Mouse (Mus musculus) forebrain, embryonic 15.5 days (tissue): ENCODE measurements around the gene Gclm. TPM values are rescaled to one million over a fixed set of nuclear protein-coding genes. Genes with fewer than 3 reads are reported as not detected.

Experiments used
- ATAC-seq: fragments of 200-750 bp; cut with Nextera tagmentation; replicated peaks from 2 replicates; pipeline ENCODE4 v1.8.0; 2017; ENCODE audit warnings: mild to moderate bottlenecking, moderate TSS enrichment, moderate library complexity
- H3K27ac ChIP-seq: fragments of 300-500 bp; sonication (generic); replicated peaks from 2 replicates; pipeline ENCODE4 v1.5.1; 2015; ENCODE audit warnings: mild to moderate bottlenecking, inconsistent platforms
- H3K27me3 ChIP-seq: fragments of 300-500 bp; sonication (generic); 2 replicates; pipeline ENCODE4 v1.6.1; 2015; ENCODE audit warnings: inconsistent platforms
- H3K36me3 ChIP-seq: fragments of 300-500 bp; sonication (generic); 2 replicates; pipeline ENCODE4 v1.6.1; 2015; ENCODE audit warnings: mild to moderate bottlenecking, inconsistent platforms
- H3K4me1 ChIP-seq: fragments of 300-500 bp; sonication (generic); 2 replicates; pipeline ENCODE4 v1.6.1; 2015; ENCODE audit warnings: inconsistent platforms
- H3K4me2 ChIP-seq: fragments of 300-500 bp; sonication (generic); replicated peaks from 2 replicates; pipeline ENCODE4 v1.6.1; 2015; ENCODE audit warnings: mild to moderate bottlenecking, inconsistent platforms
- H3K4me3 ChIP-seq: fragments of 300-500 bp; sonication (generic); 2 replicates; pipeline ENCODE4 v1.5.1; 2015; ENCODE audit warnings: mild to moderate bottlenecking, inconsistent platforms
- H3K9ac ChIP-seq: fragments of 300-500 bp; sonication (generic); replicated peaks from 2 replicates; pipeline ENCODE4 v1.6.1; 2015; ENCODE audit warnings: mild to moderate bottlenecking, inconsistent platforms
- H3K9me3 ChIP-seq: fragments of 300-500 bp; sonication (generic); 2 replicates; pipeline ENCODE4 v1.6.1; 2016; ENCODE audit warnings: inconsistent platforms
- WGBS: fragments of 180-500 bp; shearing (Covaris S2); methylation state at CpG from one replicate; pipeline ENCODE4 v1.1.7; 2015; ENCODE audit warnings: mixed read lengths; 5-methylcytosine and 5-hydroxymethylcytosine counted together
- polyA plus RNA-seq: library from polyadenylated mRNA; unstranded; fragments of >200 nt; fragmentation: Nextera tagmentation; extraction: Ambion mirVana; gene quantifications from 2 replicates; pipeline ENCODE4 v1.2.1, GENCODE M21; 2015

The Gclm gene
- polyA plus RNA-seq, 1 experiment from 2014 or later, result 57.4 TPM

GRCm38 (mm10) chr3:122300983-122301919 lies 55.9 kb downstream of the Gclm start:
- WGBS, result 71% methylated on average over 9 of the region's 9 CpGs
- no peaks in the 10 kb centered on the region for H3K36me3 ChIP-seq
- H3K9me3 ChIP-seq, result no peaks in the 10 kb centered on the region
- H3K4me1 ChIP-seq, result peaks cover 9% of the 10 kb centered on the region; the same call in 1 of the 2 replicates
- 0 out of 2 replicates have a peak overlapping the region, but pooled peaks have one; percentile 31 for H3K27ac ChIP-seq
- no peak overlapping the region for H3K4me2 ChIP-seq
- no peak overlapping the region for H3K4me3 ChIP-seq
- ATAC-seq, result no peak; the same call in 1 of the 2 replicates
- no peaks in the 10 kb centered on the region for H3K27me3 ChIP-seq
- H3K9ac ChIP-seq, result no peak overlapping the region

DNA sequence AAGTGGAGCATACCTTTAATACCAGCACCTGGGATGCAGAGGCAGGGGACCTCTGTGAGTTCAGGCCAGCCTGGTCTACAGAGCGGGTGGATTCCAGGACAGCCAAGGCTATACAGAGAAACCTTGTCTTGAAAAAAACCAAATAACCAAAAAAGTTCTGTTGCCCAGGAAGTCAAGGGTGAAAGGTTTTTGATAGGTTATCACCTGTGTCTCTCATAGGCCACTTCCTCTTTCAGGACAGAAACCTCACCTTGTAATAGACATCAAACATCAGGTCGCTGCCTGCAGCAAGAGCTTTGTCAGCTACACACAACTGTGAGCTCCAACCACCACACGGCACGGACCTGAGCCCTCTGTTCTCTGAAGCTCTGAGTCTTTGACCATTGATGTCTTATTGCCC lies 59.2 kb downstream of the Gclm start:
- ATAC-seq, result no peak
- Histone ChIP-seq H3K9me3 (no peaks in the 10 kb centered on the region), H3K9ac (no peak overlapping the region), H3K27ac (no peak overlapping the region), H3K27me3 (no peaks in the 10 kb centered on the region), H3K36me3 (no peaks in the 10 kb centered on the region), H3K4me1 (0 out of 2 replicates have a peak, but pooled peaks cover 4% of the 10 kb centered on the region), H3K4me3 (no peak overlapping the region), H3K4me2 (no peak overlapping the region)
- WGBS, result 94% methylated on average over 4 of the region's 4 CpGs

DNA sequence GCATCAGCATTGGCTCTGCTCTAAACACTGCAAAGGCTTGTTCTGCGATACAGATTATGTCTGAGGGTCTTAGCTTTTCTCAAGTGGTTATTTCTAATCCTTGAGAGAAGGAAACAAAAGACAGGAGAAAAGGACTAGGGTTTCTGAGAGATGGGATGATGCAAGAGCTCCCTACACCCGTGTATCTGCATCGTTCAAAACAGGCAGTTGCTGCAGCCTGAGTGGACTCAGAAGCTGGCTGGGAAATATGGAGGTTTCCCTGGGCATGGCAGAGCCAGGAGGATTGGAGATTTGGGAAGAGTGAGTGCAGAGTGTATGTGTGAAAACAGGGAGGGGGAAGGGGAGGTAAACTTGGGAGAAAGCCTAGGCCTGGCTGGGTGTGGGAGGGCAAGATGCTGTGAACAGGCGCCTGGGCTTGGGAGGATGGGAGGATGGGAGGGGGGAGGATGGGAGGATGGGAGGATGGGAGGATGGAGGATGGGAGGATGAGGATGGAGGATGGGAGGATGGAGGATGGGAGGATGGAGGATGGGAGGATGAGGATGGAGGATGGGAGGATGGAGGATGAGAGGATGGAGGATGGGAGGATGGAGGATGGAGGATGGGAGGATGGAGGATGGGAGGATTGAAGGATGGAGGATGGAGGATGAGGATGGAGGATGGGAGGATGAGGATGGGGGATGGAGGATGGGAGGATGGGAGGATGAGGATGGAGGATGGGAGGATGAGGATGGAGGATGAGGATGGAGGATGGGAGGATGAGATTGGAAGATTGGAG lies 62.7 kb downstream of the Gclm start:
- Histone ChIP-seq H3K9me3 (no peaks in the 10 kb centered on the region), H3K27me3 (no peaks in the 10 kb centered on the region), H3K4me2 (no peak overlapping the region), H3K4me3 (no peak overlapping the region), H3K27ac (no peak overlapping the region), H3K36me3 (no peaks in the 10 kb centered on the region), H3K4me1 (no peaks in the 10 kb centered on the region), H3K9ac (no peak overlapping the region)
- WGBS, result 59% methylated on average over 4 of the region's 4 CpGs
- no peak for ATAC-seq

DNA sequence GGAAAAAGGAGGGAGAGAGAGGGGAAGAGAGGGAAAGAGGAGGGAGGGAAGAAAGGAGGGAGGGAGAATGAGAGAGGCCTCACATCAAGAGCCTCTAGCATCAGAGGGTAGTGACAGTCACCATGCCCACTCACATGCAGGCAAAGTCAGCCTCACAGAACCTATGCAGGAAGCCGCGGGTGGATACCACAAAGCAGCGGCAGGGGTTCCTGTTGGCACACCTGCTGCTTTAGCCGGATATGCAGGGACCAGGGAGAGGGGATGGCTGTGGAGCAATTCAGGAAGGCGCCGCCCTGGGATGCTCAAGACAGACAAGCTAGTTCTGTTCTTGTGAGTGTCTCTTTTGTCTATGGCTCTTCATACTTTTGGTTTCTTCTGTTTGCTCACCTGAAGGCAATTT lies 63.6 kb downstream of the Gclm start:
- no peak overlapping the region for H3K4me3 ChIP-seq
- H3K4me2 ChIP-seq, result no peak overlapping the region
- no peak overlapping the region for H3K9ac ChIP-seq
- H3K27ac ChIP-seq, result no peak overlapping the region
- whole genome bisulfite sequencing, result 41% methylated on average over 6 of the region's 6 CpGs
- H3K36me3 ChIP-seq, result no peaks in the 10 kb centered on the region
- H3K9me3 ChIP-seq, result no peaks in the 10 kb centered on the region
- H3K27me3 ChIP-seq, result no peaks in the 10 kb centered on the region
- no peaks in the 10 kb centered on the region for H3K4me1 ChIP-seq
- ATAC-seq, result no peak

DNA sequence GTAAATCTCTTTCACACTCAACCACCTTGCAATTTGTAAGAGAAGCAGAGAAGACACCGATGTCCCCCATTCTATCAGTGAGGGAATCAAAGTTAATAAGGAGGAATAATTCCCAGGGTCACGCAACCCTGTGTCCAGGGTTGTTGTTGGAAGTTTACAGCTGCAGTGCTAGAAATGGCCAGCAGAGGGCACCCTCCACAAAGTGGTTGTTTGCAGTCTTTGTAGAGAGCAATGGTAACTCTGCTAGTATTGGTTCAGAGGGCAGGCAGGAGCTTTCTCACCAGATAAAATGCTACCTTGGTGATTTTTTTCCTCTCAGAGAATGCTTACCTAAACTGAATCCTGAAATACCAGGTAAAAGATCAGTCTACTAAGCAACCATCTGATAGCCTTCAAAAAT lies 66.7 kb downstream of the Gclm start:
- Histone ChIP-seq H3K36me3 (no peaks in the 10 kb centered on the region), H3K4me1 (peaks cover 10% of the 10 kb centered on the region; the same call in 1 of the 2 replicates), H3K9ac (no peak overlapping the region), H3K27ac (no peak overlapping the region), H3K4me3 (no peak overlapping the region), H3K9me3 (no peaks in the 10 kb centered on the region), H3K4me2 (no peak overlapping the region), H3K27me3 (no peaks in the 10 kb centered on the region)
- ATAC-seq, result peak; percentile 33; the same call in 1 of the 2 replicates
- 19% methylated on average over 2 of the region's 2 CpGs for WGBS

DNA sequence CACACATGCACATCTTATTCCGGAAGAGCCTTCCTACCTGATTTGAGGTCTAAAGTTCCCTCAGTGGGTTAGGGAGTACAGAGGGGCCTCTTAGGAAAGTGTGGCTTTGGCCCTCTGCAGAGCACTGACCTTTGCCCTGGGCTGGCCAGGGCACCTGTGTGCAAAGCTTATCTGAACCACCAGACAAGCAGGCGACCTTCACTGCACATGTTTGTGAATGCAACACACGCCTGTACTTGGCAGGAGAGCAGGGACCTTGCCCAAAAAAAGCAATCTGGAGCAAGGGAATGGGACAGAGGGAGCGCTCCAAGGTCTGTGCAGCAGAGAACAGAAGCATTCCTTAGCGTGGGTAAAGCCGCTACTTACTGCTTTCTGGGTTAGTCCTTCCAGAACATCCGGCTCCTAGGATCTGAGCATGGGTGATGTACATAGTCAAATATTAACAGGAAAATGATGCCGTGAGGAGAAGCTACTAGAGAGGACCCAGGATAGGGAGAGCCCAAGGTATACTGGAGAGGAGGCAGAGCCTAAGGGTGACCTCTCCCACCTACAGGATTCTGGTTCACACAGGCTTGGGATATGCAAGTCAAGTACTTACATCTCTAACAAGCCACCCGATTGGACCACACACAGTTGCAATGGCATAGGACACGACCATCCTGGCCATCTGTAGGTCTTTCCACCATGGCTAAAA lies 67.7 kb downstream of the Gclm start:
- 79% methylated on average over 10 of the region's 10 CpGs for WGBS
- no peak overlapping the region for H3K9ac ChIP-seq
- no peak for ATAC-seq
- peaks cover 10% of the 10 kb centered on the region; the same call in 1 of the 2 replicates for H3K4me1 ChIP-seq
- H3K9me3 ChIP-seq, result no peaks in the 10 kb centered on the region
- H3K4me2 ChIP-seq, result no peak overlapping the region
- no peak overlapping the region for H3K27ac ChIP-seq
- no peaks in the 10 kb centered on the region for H3K27me3 ChIP-seq
- no peaks in the 10 kb centered on the region for H3K36me3 ChIP-seq
- no peak overlapping the region for H3K4me3 ChIP-seq

GRCm38 (mm10) chr3:122313936-122314335 lies 68.6 kb downstream of the Gclm start:
- WGBS, result 47% methylated on average over 7 of the region's 7 CpGs
- Histone ChIP-seq H3K9ac (no peak overlapping the region), H3K4me1 (peaks cover 10% of the 10 kb centered on the region; the same call in 1 of the 2 replicates), H3K4me2 (no peak overlapping the region), H3K36me3 (no peaks in the 10 kb centered on the region), H3K27ac (no peak overlapping the region), H3K4me3 (no peak overlapping the region), H3K27me3 (no peaks in the 10 kb centered on the region), H3K9me3 (no peaks in the 10 kb centered on the region)
- no peak for ATAC-seq

DNA sequence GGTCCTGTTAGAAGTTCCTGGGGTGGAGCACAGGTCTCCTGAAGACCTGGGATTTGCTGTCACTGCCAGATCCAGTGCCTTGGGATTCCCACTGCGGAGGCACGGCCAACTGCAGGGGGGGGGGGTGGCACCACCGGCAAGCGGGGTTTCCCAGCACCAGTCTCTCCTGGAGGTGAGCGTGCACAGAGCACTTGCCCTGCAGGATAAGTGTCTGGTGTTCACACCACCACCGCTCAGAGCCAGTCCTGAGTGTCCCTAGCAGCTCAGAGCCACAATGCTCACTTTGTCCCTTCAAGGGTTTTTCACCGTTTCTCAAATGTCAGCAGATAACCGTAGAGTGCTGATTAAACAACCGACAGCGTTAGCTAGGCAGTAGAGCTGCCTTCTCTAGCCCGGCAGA lies 71.3 kb downstream of the Gclm start:
- H3K36me3 ChIP-seq, result no peaks in the 10 kb centered on the region
- peak overlapping the region; percentile 16 for H3K4me2 ChIP-seq
- no peak overlapping the region for H3K9ac ChIP-seq
- no peaks in the 10 kb centered on the region for H3K27me3 ChIP-seq
- WGBS, result 15% methylated on average over 11 of the region's 11 CpGs
- 0 out of 2 replicates have a peak, but pooled peaks have one; percentile 9 for ATAC-seq
- H3K4me1 ChIP-seq, result peaks cover 10% of the 10 kb centered on the region; the same call in 1 of the 2 replicates
- no peak overlapping the region for H3K4me3 ChIP-seq
- no peak overlapping the region for H3K27ac ChIP-seq
- no peaks in the 10 kb centered on the region for H3K9me3 ChIP-seq

DNA sequence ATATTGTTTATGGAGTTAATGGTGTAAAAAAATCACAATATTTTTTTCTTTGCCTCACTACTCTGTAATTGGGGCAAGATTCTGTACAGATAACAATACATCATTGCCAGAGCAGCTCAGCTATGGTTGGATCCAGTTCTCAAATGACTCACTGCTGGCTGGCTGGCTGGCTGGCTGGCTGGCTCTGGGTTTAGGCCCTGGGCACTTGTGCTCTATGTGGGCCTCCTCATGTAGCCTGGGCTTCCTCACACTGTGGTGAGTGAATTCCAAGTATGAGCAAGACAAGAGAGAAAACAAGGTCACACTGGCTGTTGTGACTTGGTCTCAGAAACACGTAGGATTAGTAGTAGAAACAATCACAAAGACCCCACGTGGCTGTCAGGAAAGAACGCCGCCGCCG lies 72.0 kb downstream of the Gclm start:
- H3K27me3 ChIP-seq, result no peaks in the 10 kb centered on the region
- WGBS, result 79% methylated on average over 6 of the region's 6 CpGs
- no peak overlapping the region for H3K4me3 ChIP-seq
- no peaks in the 10 kb centered on the region for H3K9me3 ChIP-seq
- no peaks in the 10 kb centered on the region for H3K36me3 ChIP-seq
- H3K4me2 ChIP-seq, result no peak overlapping the region
- peaks cover 10% of the 10 kb centered on the region; the same call in 1 of the 2 replicates for H3K4me1 ChIP-seq
- no peak overlapping the region for H3K9ac ChIP-seq
- H3K27ac ChIP-seq, result no peak overlapping the region
- ATAC-seq, result no peak
